Mouse (Mus musculus): ENCODE results near the gene Ninj1. TPM values are rescaled to one million over a fixed set of nuclear protein-coding genes. Genes with fewer than 3 reads are reported as not detected.

Ninj1 gene
- 100 to 1,000 TPM; 101 to 109 TPM for total RNA-seq (2021)

- peak; percentile 74 for DNase-seq (ENCODE audit: low spot score)
- intact Hi-C loops (cut with DNase I), result no loop called here
Observed at GRCm38 (mm10) chr13:49187288-49188218, at the start of gene Ninj1. Gene Ninj1 (plus strand): TSS chr13:49187485.

- intact Hi-C loops (cut with DNase I), result no loop called here
- DNase-seq (ENCODE audit: low spot score), result no peak
Observed at GRCm38 (mm10) chr13:49140567-49140966, 46.7 kb upstream of the Ninj1 start.

- no peak for DNase-seq (ENCODE audit: low spot score)
Observed at GRCm38 (mm10) chr13:49142396-49142795, 44.9 kb upstream of the Ninj1 start.

GRCm38 (mm10) chr13:49143323-49143722, 44.0 kb upstream of the Ninj1 start:
- intact Hi-C loops (cut with DNase I), result no loop called here
- no peak for DNase-seq (ENCODE audit: low spot score)

More at GRCm38 (mm10) chr13:49142396-49142795, 44.9 kb upstream of the Ninj1 start:
- intact Hi-C loops (cut with DNase I), result no loop called here

GRCm38 (mm10) chr13:49144451-49144850, 42.8 kb upstream of the Ninj1 start:
- intact Hi-C loops (cut with DNase I), result no loop called here
- no peak for DNase-seq (ENCODE audit: low spot score)

- peak; percentile 47 for DNase-seq (ENCODE audit: low spot score)
- intact Hi-C loops (cut with DNase I), result loop anchor here (5.0 kb wide), 1 partner anchor 58 kb away; no protein-coding TSS in a partner anchor
Observed at GRCm38 (mm10) chr13:49145396-49145795, 41.9 kb upstream of the Ninj1 start.

- intact Hi-C loops (cut with DNase I), result loop anchor here (5.0 kb wide), 1 partner anchor 59 kb away; no protein-coding TSS in a partner anchor
- DNase-seq (ENCODE audit: low spot score), result no peak
Observed at GRCm38 (mm10) chr13:49146040-49146697, 41.1 kb upstream of the Ninj1 start.

- no peak for DNase-seq (ENCODE audit: low spot score)
- intact Hi-C loops (cut with DNase I), result loop anchor here (5.0 kb wide), 1 partner anchor 59 kb away; no protein-coding TSS in a partner anchor
Observed at GRCm38 (mm10) chr13:49146698-49147006, 40.6 kb upstream of the Ninj1 start.

- no peak for DNase-seq (ENCODE audit: low spot score)
- intact Hi-C loops (cut with DNase I), result loop anchor here (5.0 kb wide), 1 partner anchor 60 kb away; no protein-coding TSS in a partner anchor
Observed at GRCm38 (mm10) chr13:49147007-49147857, 40.1 kb upstream of the Ninj1 start.

- intact Hi-C loops (cut with DNase I), result loop anchor here (5.0 kb wide), 1 partner anchor 61 kb away; no protein-coding TSS in a partner anchor
- no peak for DNase-seq (ENCODE audit: low spot score)
Observed at GRCm38 (mm10) chr13:49147858-49148226, 39.4 kb upstream of the Ninj1 start, which contains the start of gene Wnk2. Gene Wnk2 (minus strand): TSS chr13:49148014.

GRCm38 (mm10) chr13:49148687-49149086, 38.6 kb upstream of the Ninj1 start:
- no peak for DNase-seq (ENCODE audit: low spot score)
- intact Hi-C loops (cut with DNase I), result loop anchor here (5.0 kb wide), 1 partner anchor 61 kb away; no protein-coding TSS in a partner anchor

GRCm38 (mm10) chr13:49154028-49154427, 33.3 kb upstream of the Ninj1 start:
- no peak for DNase-seq (ENCODE audit: low spot score)
- intact Hi-C loops (cut with DNase I), result loop anchor here (5.0 kb wide), 1 partner anchor 92 kb away; no protein-coding TSS in a partner anchor

GRCm38 (mm10) chr13:49154621-49155020, 32.7 kb upstream of the Ninj1 start:
- DNase-seq (ENCODE audit: low spot score), result no peak
- intact Hi-C loops (cut with DNase I), result loop anchor here (5.0 kb wide), 1 partner anchor 92 kb away; no protein-coding TSS in a partner anchor

GRCm38 (mm10) chr13:49156645-49157044, 30.6 kb upstream of the Ninj1 start:
- intact Hi-C loops (cut with DNase I), result no loop called here
- DNase-seq (ENCODE audit: low spot score), result no peak

GRCm38 (mm10) chr13:49158040-49158713, 29.1 kb upstream of the Ninj1 start:
- DNase-seq (ENCODE audit: low spot score), result no peak
- intact Hi-C loops (cut with DNase I), result no loop called here

GRCm38 (mm10) chr13:49161236-49161635, 26.0 kb upstream of the Ninj1 start:
- intact Hi-C loops (cut with DNase I), result no loop called here
- DNase-seq (ENCODE audit: low spot score), result no peak

- intact Hi-C loops (cut with DNase I), result no loop called here
- DNase-seq (ENCODE audit: low spot score), result no peak
Observed at GRCm38 (mm10) chr13:49162722-49163121, 24.6 kb upstream of the Ninj1 start.

- intact Hi-C loops (cut with DNase I), result no loop called here
- DNase-seq (ENCODE audit: low spot score), result no peak
Observed at GRCm38 (mm10) chr13:49163645-49164044, 23.6 kb upstream of the Ninj1 start.

- intact Hi-C loops (cut with DNase I), result no loop called here
- no peak for DNase-seq (ENCODE audit: low spot score)
Observed at GRCm38 (mm10) chr13:49167081-49167480, 20.2 kb upstream of the Ninj1 start.

All from heart, postnatal 25 days (tissue).